Mouse (Mus musculus): ENCODE results near the gene Gm49368.
"Not testable (repeated sequence)": the region's sequence is repeated elsewhere in the genome, so short reads cannot be mapped to it uniquely, and the experiment has no call there.

Gene Gm49368

GRCm38 (mm10) chr7:128062456-128062855 lies at the start of gene Gm49368, which contains the start of gene Itgam:
Gene Gm49368, plus strand, starts transcription at chr7:128062683.
Gene Itgam, plus strand, starts transcription at chr7:128062640.
- DNase-seq (ENCODE audit: low spot score): no peak

DNA sequence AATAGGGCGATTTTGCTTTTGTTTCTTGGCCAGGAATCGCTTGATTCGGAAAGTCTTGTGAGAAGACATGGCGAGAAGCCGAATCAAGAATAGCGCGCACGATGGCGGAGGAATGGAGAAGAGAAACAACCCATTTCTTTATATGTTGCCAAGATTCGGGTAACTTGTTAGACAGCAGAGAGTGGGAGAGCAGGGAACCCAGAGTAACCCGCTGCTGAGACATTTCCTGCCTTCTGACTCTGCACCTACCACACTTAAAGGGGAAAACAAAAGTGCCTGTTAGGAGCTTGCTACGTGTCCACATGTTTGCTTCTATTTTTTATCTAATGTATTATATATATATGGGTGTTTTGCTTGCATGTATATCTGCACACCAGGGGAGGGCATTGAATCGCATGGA lies 49.4 kb upstream of the Gm49368 start:
- DNase-seq (ENCODE audit: low spot score): no peak

- DNase-seq (ENCODE audit: low spot score): not testable (repeated sequence)
Observed at GRCm38 (mm10) chr7:128016134-128016533, 46.3 kb upstream of the Gm49368 start.

DNA sequence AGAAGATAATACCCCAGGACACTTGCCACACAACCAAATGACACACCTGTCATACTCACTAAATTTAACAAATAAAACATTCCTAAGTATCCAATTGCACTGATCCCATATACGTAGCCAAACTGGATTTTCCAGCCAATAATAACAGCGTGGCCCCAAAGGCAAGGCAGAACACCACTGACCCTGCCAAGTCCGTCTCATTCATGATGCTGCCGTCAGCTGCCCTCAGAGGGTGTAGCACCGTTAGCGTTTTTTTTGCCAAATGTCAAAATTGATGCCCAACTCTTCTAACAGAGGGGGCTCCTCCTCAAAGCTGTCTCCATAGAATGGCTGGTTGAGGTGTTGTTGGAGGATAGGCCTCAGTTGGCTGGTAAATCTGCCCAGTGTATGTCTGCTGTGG lies 45.8 kb upstream of the Gm49368 start:
- DNase-seq (ENCODE audit: low spot score): no peak

DNA sequence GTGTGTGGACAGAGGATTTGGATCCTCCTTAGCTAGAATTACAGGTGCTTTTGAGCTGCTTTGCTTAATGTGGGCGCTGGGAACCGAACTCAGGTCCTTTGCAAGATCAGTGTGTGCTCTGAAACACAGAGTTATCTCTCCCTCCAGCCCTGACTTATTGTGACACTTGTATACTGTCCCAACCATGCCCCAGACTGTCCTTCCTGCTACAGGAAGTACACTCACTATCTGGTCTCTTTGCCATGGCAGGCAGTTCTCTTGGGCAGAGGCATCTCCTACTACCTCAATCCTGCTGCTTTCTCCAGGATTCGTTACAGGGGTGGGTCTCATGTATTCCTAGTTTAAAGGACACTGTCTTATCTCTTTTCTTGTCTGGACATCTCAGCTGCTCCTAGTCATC lies 44.2 kb upstream of the Gm49368 start:
- no peak for DNase-seq (ENCODE audit: low spot score)

DNA sequence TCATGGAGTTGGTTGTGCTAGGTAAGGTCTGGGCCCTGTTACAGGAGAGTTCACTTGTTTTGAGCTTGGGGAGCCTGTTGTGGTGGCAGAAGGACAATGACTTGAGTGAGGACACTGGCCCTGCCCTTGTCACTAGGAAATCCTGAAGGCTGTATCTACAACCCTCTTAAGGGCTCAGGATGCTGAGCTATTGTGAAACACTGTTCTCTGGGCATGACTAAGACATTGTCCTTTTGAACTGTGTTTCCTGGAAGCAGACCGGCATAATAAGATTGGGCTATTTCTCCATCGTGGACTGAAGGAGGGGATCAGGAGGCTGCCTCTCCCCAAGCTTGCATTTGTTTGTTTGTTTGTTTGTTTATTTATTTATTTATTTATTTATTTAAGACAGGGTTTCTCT lies 43.3 kb upstream of the Gm49368 start:
- no peak for DNase-seq (ENCODE audit: low spot score)

- no peak for DNase-seq (ENCODE audit: low spot score)
Observed at GRCm38 (mm10) chr7:128022974-128023373, 39.5 kb upstream of the Gm49368 start.

- no peak for DNase-seq (ENCODE audit: low spot score)
Observed at GRCm38 (mm10) chr7:128023565-128023964, 38.9 kb upstream of the Gm49368 start.

DNA sequence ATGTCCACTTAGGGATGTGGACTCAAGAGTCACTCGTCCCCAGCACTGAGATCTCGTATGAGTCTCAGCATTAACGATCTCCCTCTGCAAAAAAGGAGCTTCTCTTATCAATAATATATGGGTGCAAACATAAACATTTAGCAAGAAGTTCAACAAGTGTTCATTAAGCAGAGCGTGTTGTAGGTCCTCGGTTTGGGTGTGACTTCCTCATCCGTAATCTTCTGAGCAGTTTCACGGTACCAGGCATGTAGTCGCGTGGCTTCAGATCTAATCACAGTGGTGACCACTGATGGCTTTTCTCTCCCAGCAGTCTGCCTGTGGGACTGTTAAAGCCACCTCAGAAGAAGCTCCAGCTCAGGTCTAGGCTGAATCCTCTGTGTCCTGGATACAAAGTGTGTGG lies 38.1 kb upstream of the Gm49368 start:
- DNase-seq (ENCODE audit: low spot score): no peak

GRCm38 (mm10) chr7:128024932-128025331 lies 37.6 kb upstream of the Gm49368 start:
- DNase-seq (ENCODE audit: low spot score): no peak

- no peak for DNase-seq (ENCODE audit: low spot score)
Observed at GRCm38 (mm10) chr7:128025381-128025780, 37.1 kb upstream of the Gm49368 start.

DNA sequence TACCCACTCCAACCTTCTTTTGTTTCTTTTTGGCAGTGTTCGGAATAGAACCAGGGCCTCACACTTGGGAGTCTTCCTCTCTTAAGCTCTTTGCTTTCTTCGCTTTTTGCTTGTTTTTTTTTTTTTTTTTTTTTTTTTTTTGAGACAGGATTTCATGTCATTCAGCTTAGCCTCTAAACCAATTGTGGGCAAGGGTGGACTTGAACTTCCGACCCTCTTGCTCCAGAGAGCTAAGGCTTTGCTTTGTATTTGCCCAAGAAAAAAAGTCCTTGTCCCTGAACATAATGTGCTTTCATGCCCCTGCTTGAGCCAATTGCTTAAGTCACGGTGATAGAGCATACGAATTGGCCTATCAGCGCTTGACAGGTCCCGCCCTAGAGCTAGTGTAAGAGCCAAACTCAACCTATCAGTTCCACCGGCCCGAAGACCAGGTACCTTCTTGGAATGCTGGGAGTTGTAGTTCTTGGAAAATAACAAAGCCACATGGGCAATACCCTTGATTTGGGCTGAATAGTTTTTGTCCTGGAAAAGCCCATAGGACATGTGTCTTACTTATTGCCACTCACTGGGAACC lies 31.0 kb upstream of the Gm49368 start:
- DNase-seq (ENCODE audit: low spot score): no peak

DNA sequence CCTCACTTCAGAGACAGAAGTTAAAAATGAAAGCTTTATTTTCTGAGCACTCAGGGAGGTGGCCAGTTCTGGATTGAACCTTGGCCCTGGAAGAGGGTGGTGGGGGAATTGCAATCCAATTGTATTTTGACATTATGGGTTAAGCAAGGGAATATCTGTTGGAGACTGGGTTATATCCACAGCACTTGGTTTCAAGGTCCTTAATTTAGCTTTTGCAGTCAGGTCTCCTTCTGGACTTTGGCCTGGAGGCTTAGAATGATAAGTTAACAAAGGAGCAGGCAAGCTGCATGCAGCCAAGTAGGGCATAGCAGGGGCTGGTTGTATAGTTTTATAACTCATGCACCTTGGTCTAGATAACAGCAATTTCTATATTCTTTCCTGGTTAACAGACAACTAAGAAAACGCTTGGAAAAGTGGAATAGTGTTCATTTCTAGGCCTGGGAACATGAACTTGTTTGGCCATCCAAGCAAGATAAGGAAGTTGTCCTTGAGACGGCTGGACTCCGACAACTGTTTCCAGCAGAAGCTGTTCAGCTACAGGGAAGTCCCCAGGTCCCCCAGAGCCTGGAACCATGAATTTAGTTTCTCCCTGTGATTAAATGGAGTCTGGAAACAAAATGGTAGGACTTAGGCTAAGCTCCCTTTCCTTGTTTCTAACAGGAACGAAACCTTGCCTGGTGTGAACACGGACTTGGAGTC lies 30.0 kb upstream of the Gm49368 start:
- DNase-seq (ENCODE audit: low spot score): no peak

GRCm38 (mm10) chr7:128032989-128033293 lies 29.5 kb upstream of the Gm49368 start:
- DNase-seq (ENCODE audit: low spot score): no peak

DNA sequence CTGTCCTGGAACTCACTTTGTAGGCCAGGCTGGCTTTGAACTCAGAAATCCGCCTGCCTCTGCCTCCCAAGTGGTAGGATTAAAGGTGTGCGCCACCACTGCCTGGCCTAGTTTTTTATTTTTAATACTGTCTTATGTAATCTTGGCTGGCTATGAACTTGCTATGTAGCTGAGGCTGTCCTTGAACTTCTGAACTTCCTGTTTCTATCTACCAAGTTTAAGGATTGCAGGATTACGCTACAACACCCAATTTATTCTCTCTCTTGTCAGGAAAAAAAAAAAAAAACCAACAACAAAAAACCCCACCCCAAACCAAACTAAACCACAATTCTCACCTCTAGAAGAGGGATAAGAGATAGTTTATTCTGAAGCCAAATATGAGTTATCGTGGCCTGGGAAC lies 28.9 kb upstream of the Gm49368 start:
- no peak for DNase-seq (ENCODE audit: low spot score)

- DNase-seq (ENCODE audit: low spot score): not testable (repeated sequence)
Observed at GRCm38 (mm10) chr7:128042161-128042820, 20.2 kb upstream of the Gm49368 start.

DNA sequence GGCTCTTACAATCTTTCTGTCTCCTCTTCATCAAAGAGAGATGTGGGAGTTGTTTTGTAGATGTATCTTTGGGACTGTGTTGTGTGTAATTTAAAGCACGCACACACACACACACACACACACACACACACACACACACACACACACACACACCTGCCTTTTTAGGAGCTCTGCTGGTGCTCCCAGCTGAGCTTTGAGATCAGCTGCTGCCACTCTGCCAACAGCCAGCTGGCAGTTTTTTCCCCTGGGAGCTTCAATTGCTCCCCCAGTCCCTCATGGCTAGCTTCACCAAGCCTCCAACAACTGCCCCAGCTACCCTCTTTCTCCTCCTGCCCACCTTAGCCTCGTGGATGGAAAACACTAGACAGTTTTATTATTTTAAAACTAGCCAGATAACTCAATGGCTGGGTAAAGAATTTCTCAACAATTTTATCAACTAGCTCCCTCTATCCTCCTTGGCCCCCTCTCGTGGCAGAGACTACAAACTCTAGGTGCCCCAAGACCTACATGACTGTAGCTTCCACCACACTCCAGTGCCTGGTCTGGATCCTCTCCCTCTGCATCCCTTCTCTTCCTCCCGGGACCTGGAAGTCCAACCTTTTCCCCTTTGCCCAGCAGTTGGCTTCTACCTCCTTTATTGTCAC lies 18.2 kb upstream of the Gm49368 start:
- no peak for DNase-seq (ENCODE audit: low spot score)

GRCm38 (mm10) chr7:128045640-128046039 lies 16.8 kb upstream of the Gm49368 start:
- no peak for DNase-seq (ENCODE audit: low spot score)

DNA sequence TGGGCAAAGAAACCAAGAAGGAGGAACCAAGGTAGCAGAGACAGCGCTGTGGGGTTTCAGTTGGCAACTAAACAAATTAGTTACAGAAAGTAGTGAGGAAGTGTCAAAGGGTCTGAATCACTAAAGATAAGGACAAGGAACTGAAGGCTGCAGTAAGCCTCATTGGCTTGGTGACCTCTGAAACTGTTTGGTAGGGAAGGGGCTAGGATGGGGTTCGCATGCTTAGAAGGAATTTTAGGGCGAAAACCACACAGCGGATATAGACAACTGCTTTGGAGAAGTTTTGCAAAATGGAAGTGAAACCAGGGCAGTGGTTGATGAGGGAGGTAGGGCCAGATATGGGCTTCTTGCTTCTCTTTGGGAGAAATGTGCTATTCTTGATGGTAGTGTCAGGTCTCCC lies 13.7 kb upstream of the Gm49368 start:
- no peak for DNase-seq (ENCODE audit: low spot score)

GRCm38 (mm10) chr7:128049254-128049653 lies 13.2 kb upstream of the Gm49368 start:
- DNase-seq (ENCODE audit: low spot score): no peak

DNA sequence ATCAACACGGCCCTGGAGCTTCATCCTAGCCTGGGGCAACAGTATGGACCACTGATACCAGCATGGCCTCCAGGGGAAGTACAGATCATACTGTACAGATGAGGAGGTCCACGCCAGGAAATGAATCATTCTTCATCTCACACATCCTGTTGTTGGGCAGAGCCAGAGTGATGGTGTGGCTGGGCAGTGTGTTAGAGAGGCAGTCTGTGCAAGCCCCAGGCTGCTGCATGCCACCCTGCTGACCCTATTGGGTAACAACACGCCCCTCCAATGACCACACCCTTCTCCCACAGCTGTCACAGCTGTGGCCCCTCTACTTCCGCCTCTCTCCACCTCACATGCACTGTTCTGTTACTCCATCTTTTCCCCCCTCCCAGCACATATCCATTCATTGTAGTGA lies 11.7 kb upstream of the Gm49368 start:
- DNase-seq (ENCODE audit: low spot score): no peak

- no peak for DNase-seq (ENCODE audit: low spot score)
Observed at GRCm38 (mm10) chr7:128053061-128053460, 9.4 kb upstream of the Gm49368 start.

- DNase-seq (ENCODE audit: low spot score): no peak
Observed at GRCm38 (mm10) chr7:128056917-128057444, 5.5 kb upstream of the Gm49368 start.

Measured in urinary bladder, postnatal 10 days (tissue).